Mouse (Mus musculus) kidney, postnatal 36 days (tissue): ENCODE results near the gene Olfr566.

ENCODE experiments used
- DNase-seq, 2 experiments: peaks; one replicate each; pipeline ENCODE4 v3.0.0; 2021 to 2022; ENCODE audit warnings: mixed read lengths in 2 of 2

The Olfr566 gene

DNA sequence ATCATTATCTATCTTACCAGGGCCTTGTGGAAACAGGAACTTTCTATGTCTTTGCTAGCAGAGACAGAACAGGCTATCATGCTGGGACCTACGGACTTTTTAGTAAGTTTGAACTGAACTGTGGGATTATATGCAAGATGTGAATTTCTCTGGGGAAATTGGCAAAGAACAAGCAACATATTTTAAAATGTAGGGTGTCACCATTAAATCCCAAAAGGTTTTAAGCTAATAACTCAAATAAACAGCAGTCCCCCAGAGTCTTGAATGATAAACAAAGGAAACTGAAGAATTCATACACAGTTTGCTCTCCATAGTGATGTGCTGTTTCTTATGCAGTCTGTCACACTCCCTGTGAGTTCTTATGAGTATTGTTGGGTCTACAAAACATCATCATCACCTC, at the start of gene Olfr566:
Gene Olfr566 (minus strand): TSS at position 101 of the 400 bp plus-strand sequence.
- DNase-seq = no peak

DNA sequence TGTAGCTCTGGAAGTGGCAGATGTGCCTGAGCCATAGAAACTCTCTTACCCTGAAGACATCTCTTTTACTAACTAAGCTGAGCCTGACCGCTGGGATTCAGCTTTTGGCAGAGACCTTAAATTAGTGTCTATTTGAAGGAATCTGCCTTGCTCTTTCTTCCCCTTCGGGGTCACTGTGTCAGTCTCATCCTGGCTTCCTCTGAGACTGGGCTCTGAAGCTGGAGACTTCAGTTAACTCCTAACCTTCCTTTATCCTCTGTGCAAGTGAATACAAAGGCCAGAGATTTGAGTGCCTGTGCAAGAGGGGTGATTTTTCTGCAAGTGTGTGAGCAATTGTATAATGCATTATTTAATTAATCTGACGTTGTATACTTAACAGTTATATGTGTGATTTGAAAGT, 32.2 kb upstream of the Olfr566 start, which contains the start of gene Olfr569:
Gene Olfr569 (minus strand): TSS at position 101 of the 400 bp plus-strand sequence.
- DNase-seq = no peak

DNA sequence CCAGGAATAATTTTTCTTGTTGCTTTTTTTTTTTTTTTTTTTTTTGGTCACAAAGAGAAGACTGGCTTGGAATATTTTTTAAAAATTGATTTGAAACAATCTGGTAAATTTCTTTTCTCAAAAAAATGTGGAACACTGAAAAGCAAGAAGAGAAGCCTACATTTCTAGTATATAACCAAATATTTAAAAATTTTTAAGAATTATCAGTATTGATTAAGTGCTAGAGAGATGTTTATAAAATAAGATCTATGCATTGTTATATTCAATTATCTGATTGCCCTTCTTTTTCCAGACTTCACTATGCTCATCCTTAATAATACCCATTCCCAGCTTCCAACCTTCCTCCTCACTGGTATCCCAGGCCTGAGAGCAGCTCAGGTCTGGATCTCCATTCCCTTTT, 18.3 kb upstream of the Olfr566 start, which contains the start of gene Olfr568:
Gene Olfr568 (plus strand): TSS at position 301 of the 400 bp plus-strand sequence.
- no peak for DNase-seq

DNA sequence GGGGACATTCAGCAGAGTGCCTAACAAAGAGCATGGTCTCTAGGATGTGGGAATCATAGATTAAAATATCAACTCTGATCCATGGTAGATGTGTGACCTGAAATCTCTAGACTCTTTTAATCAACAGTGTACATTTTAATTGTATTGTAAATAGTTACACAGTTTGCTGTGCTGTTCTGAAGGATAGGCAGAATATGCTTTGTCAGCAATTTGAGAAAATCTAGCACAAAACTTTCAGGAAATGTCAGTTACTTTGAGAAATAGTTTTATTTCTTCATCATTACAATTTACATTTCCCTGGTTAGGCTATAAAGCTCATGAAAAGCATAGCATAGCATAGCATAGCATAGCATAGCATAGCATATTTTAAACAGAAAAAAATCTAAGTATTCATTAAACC, 2.8 kb downstream of the Olfr566 start:
- no peak for DNase-seq
